Mouse (Mus musculus): ENCODE results near the gene Ephb4. TPM values are rescaled to one million over a fixed set of nuclear protein-coding genes. Genes with fewer than 3 reads are reported as not detected.
A peak's percentile ranks its signal among the peaks of the same experiment; 100 is the strongest.

Gene Ephb4
- polyA plus RNA-seq, 1 experiment from 2014 or later = 20.8 TPM

- ATAC-seq (ENCODE audit: low FRiP score) = peak; percentile 68
Observed at GRCm38 (mm10) chr5:137332857-137333511, 16.9 kb upstream of the Ephb4 start.

GRCm38 (mm10) chr5:137333512-137334174 is 16.3 kb upstream of the Ephb4 start, which contains the start of gene Slc12a9:
Gene Slc12a9 (minus strand): TSS chr5:137333597.
- Histone ChIP-seq H3K4me1 (ENCODE audit: control insufficient read depth, insufficient read depth, low read length) (peaks cover 5% of the 10 kb centered on the region), H3K4me3 (ENCODE audit: low read depth, low read length) (peak within 1 kb of the TSS; percentile 48), H3K9me3 (ENCODE audit: control insufficient read depth, low read length) (no peaks in the 10 kb centered on the region), H3K27ac (ENCODE audit: low read depth, low read length) (no peak within 1 kb of the TSS), H3K9ac (ENCODE audit: low read length) (peak within 1 kb of the TSS; percentile 61), H3K27me3 (ENCODE audit: control insufficient read depth, insufficient read depth, low read length) (no peaks in the 10 kb centered on the region), H3K36me3 (ENCODE audit: control insufficient read depth, insufficient read depth, low read length) (no peaks in the 10 kb centered on the region), H3K4me2 (peak within 1 kb of the TSS; percentile 97)
- under 1% methylated on average over 44 of the region's 44 CpGs for WGBS
- DNase-seq (ENCODE audit: low spot score, missing footprints) (peak; percentile 99), ATAC-seq (ENCODE audit: low FRiP score) (peak; percentile 93)

More at GRCm38 (mm10) chr5:137332857-137333511, 16.9 kb upstream of the Ephb4 start:
- peak overlapping the region; percentile 61 for H3K9ac ChIP-seq (ENCODE audit: low read length)
- peak overlapping the region; percentile 48 for H3K4me3 ChIP-seq (ENCODE audit: low read depth, low read length)
- H3K27me3 ChIP-seq (ENCODE audit: control insufficient read depth, insufficient read depth, low read length) = no peaks in the 10 kb centered on the region
- H3K9me3 ChIP-seq (ENCODE audit: control insufficient read depth, low read length) = no peaks in the 10 kb centered on the region
- H3K4me1 ChIP-seq (ENCODE audit: control insufficient read depth, insufficient read depth, low read length) = peaks cover 4% of the 10 kb centered on the region
- DNase-seq (ENCODE audit: low spot score, missing footprints) = peak; percentile 86
- peak overlapping the region; percentile 97 for H3K4me2 ChIP-seq
- H3K27ac ChIP-seq (ENCODE audit: low read depth, low read length) = no peak overlapping the region
- WGBS = 19% methylated on average over 15 of the region's 15 CpGs
- H3K36me3 ChIP-seq (ENCODE audit: control insufficient read depth, insufficient read depth, low read length) = no peaks in the 10 kb centered on the region

- no peak overlapping the region for H3K27ac ChIP-seq (ENCODE audit: low read depth, low read length)
- no peaks in the 10 kb centered on the region for H3K36me3 ChIP-seq (ENCODE audit: control insufficient read depth, insufficient read depth, low read length)
- H3K27me3 ChIP-seq (ENCODE audit: control insufficient read depth, insufficient read depth, low read length) = no peaks in the 10 kb centered on the region
- DNase-seq (ENCODE audit: low spot score, missing footprints) (no peak), ATAC-seq (ENCODE audit: low FRiP score) (no peak)
- peak overlapping the region; percentile 97; the same call in 1 of the 2 replicates for H3K4me2 ChIP-seq
- H3K9ac ChIP-seq (ENCODE audit: low read length) = no peak overlapping the region
- H3K4me3 ChIP-seq (ENCODE audit: low read depth, low read length) = no peak overlapping the region
- peaks cover 11% of the 10 kb centered on the region for H3K4me1 ChIP-seq (ENCODE audit: control insufficient read depth, insufficient read depth, low read length)
- H3K9me3 ChIP-seq (ENCODE audit: control insufficient read depth, low read length) = no peaks in the 10 kb centered on the region
- 64% methylated on average over 10 of the region's 10 CpGs for WGBS
Observed at GRCm38 (mm10) chr5:137334317-137334716, 15.6 kb upstream of the Ephb4 start.

- H3K27me3 ChIP-seq (ENCODE audit: control insufficient read depth, insufficient read depth, low read length) = no peaks in the 10 kb centered on the region
- H3K4me3 ChIP-seq (ENCODE audit: low read depth, low read length) = no peak overlapping the region
- 60% methylated on average over 6 of the region's 6 CpGs for WGBS
- H3K4me1 ChIP-seq (ENCODE audit: control insufficient read depth, insufficient read depth, low read length) = peaks cover 17% of the 10 kb centered on the region
- ATAC-seq (ENCODE audit: low FRiP score) (no peak), DNase-seq (ENCODE audit: low spot score, missing footprints) (no peak)
- H3K4me2 ChIP-seq = no peak overlapping the region
- H3K9me3 ChIP-seq (ENCODE audit: control insufficient read depth, low read length) = no peaks in the 10 kb centered on the region
- H3K36me3 ChIP-seq (ENCODE audit: control insufficient read depth, insufficient read depth, low read length) = no peaks in the 10 kb centered on the region
- H3K27ac ChIP-seq (ENCODE audit: low read depth, low read length) = no peak overlapping the region
- no peak overlapping the region for H3K9ac ChIP-seq (ENCODE audit: low read length)
Observed at GRCm38 (mm10) chr5:137335066-137335465, 14.8 kb upstream of the Ephb4 start.

- H3K9me3 ChIP-seq (ENCODE audit: control insufficient read depth, low read length) = no peaks in the 10 kb centered on the region
- H3K27ac ChIP-seq (ENCODE audit: low read depth, low read length) = no peak overlapping the region
- H3K4me3 ChIP-seq (ENCODE audit: low read depth, low read length) = no peak overlapping the region
- ATAC-seq (ENCODE audit: low FRiP score) (no peak), DNase-seq (ENCODE audit: low spot score, missing footprints) (no peak)
- no peaks in the 10 kb centered on the region for H3K36me3 ChIP-seq (ENCODE audit: control insufficient read depth, insufficient read depth, low read length)
- no peak overlapping the region for H3K9ac ChIP-seq (ENCODE audit: low read length)
- no peaks in the 10 kb centered on the region for H3K27me3 ChIP-seq (ENCODE audit: control insufficient read depth, insufficient read depth, low read length)
- WGBS = 51% methylated on average over 8 of the region's 8 CpGs
- H3K4me1 ChIP-seq (ENCODE audit: control insufficient read depth, insufficient read depth, low read length) = peaks cover 17% of the 10 kb centered on the region
- H3K4me2 ChIP-seq = no peak overlapping the region
Observed at GRCm38 (mm10) chr5:137337190-137337589, 12.7 kb upstream of the Ephb4 start.

- H3K27ac ChIP-seq (ENCODE audit: low read depth, low read length) = peak overlapping the region; percentile 68
- H3K36me3 ChIP-seq (ENCODE audit: control insufficient read depth, insufficient read depth, low read length) = no peaks in the 10 kb centered on the region
- peaks cover 13% of the 10 kb centered on the region for H3K4me1 ChIP-seq (ENCODE audit: control insufficient read depth, insufficient read depth, low read length)
- DNase-seq (ENCODE audit: low spot score, missing footprints) (peak; percentile 96), ATAC-seq (ENCODE audit: low FRiP score) (peak; percentile 76)
- H3K4me3 ChIP-seq (ENCODE audit: low read depth, low read length) = peak overlapping the region; percentile 39
- peak overlapping the region; percentile 74 for H3K9ac ChIP-seq (ENCODE audit: low read length)
- WGBS = under 1% methylated on average over 18 of the region's 19 CpGs
- H3K27me3 ChIP-seq (ENCODE audit: control insufficient read depth, insufficient read depth, low read length) = no peaks in the 10 kb centered on the region
- peak overlapping the region; percentile 81 for H3K4me2 ChIP-seq
- H3K9me3 ChIP-seq (ENCODE audit: control insufficient read depth, low read length) = no peaks in the 10 kb centered on the region
Observed at GRCm38 (mm10) chr5:137338256-137338655, 11.7 kb upstream of the Ephb4 start.

- Histone ChIP-seq H3K4me2 (peak overlapping the region; percentile 81), H3K9ac (ENCODE audit: low read length) (peak overlapping the region; percentile 74), H3K4me3 (ENCODE audit: low read depth, low read length) (peak overlapping the region; percentile 39), H3K36me3 (ENCODE audit: control insufficient read depth, insufficient read depth, low read length) (no peaks in the 10 kb centered on the region), H3K4me1 (ENCODE audit: control insufficient read depth, insufficient read depth, low read length) (peaks cover 13% of the 10 kb centered on the region), H3K27ac (ENCODE audit: low read depth, low read length) (peak overlapping the region; percentile 68), H3K9me3 (ENCODE audit: control insufficient read depth, low read length) (no peaks in the 10 kb centered on the region), H3K27me3 (ENCODE audit: control insufficient read depth, insufficient read depth, low read length) (no peaks in the 10 kb centered on the region)
- peak; percentile 93 for DNase-seq (ENCODE audit: low spot score, missing footprints)
- peak; percentile 49 for ATAC-seq (ENCODE audit: low FRiP score)
- WGBS = 1% methylated on average over 11 of the region's 11 CpGs
Observed at GRCm38 (mm10) chr5:137338663-137339289, 11.1 kb upstream of the Ephb4 start.

GRCm38 (mm10) chr5:137339290-137339979 is 10.5 kb upstream of the Ephb4 start:
- peak overlapping the region; percentile 74 for H3K9ac ChIP-seq (ENCODE audit: low read length)
- no peaks in the 10 kb centered on the region for H3K36me3 ChIP-seq (ENCODE audit: control insufficient read depth, insufficient read depth, low read length)
- peak overlapping the region; percentile 68; the same call in 1 of the 2 replicates for H3K27ac ChIP-seq (ENCODE audit: low read depth, low read length)
- no peaks in the 10 kb centered on the region for H3K27me3 ChIP-seq (ENCODE audit: control insufficient read depth, insufficient read depth, low read length)
- no peaks in the 10 kb centered on the region for H3K9me3 ChIP-seq (ENCODE audit: control insufficient read depth, low read length)
- H3K4me3 ChIP-seq (ENCODE audit: low read depth, low read length) = peak overlapping the region; percentile 39
- H3K4me2 ChIP-seq = peak overlapping the region; percentile 81
- DNase-seq (ENCODE audit: low spot score, missing footprints) (peak; percentile 90), ATAC-seq (ENCODE audit: low FRiP score) (peak; percentile 49)
- peaks cover 13% of the 10 kb centered on the region for H3K4me1 ChIP-seq (ENCODE audit: control insufficient read depth, insufficient read depth, low read length)
- WGBS = 7% methylated on average over 22 of the region's 22 CpGs

Data from midbrain, embryonic 11.5 days (tissue).